Mouse (Mus musculus): ENCODE results near the gene Ocel1. TPM values are rescaled to one million over a fixed set of nuclear protein-coding genes. Genes with fewer than 3 reads are reported as not detected.

The Ocel1 gene
- polyA plus RNA-seq (2017; shearing (Covaris generic)), result 19.0 TPM

DNA sequence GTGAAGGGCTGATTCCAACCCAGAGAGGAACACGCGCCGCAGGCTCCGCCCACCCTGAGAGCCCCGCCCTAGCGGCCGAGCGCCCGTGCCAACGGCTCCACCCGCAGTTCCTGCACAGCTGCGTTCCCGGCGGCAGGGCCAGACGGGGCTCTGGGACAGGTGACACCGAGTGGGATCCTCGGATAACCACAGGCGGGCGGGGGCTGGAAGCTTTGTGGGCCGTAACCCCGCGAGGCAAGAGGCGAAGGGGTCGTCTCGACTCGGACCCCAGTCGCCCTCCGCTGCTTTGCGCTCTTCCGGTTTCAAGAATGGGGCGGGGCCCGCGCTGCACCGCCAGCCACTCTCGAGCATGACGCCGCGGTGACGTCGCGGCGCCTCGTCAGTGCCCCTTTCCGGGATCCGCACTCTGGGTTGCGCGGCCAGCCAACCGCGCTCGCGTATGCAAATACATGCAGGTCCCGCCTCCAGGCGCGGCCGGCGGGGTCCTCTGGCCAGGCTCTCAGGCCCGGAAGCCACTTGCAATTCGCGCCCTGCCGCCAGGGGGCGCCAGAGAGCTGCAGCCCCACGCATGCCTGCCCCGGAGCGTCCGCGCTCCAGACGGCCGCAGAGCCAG is at the start of gene Ocel1:
Gene Ocel1 (plus strand): TSS at position 63 of the 613 bp plus-strand sequence.

DNA sequence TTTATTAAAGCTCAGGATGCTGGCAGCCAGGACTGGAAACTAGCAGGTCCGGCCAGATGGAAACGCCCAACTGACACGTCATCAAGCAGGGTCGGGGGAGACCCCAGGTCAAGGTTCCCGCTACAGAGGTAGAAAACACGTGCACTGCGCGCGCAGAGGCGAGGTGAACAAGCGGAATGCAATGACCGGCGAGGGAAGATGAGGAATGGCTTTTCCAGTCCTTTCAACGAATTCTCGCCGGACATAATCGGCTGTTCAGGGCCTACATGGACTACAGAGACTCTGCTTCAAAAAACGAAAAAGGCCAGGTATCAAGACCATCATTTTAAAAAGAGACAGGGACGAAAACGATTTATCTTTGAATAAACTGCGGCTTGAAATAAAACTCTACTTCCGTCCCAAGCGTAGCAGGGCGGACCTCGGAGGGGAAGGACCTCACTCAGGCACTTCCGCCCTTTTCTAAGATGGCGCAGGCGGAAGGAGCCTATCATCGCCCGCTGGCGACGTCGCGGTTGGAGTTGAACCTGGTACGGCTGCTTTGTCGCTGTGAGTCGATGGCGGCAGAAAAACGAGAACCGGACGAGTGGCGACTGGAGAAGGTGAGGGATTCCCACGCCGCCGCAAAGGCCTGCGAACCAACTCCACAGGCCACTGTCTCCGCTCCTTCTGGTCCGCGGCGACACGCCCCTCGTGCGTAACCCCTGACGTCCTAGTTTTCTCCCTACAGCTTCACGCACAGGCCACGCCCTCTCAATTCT is 4.1 kb upstream of the Ocel1 start, which contains the start of gene Use1:
Gene Use1 (plus strand): TSS at position 78 of the 758 bp plus-strand sequence.

GRCm38 (mm10) chr8:71381421-71381970 is 10.4 kb downstream of the Ocel1 start, which contains the start of gene Nr2f6:
Nr2f6 (minus strand) TSS chr8:71381960.

DNA sequence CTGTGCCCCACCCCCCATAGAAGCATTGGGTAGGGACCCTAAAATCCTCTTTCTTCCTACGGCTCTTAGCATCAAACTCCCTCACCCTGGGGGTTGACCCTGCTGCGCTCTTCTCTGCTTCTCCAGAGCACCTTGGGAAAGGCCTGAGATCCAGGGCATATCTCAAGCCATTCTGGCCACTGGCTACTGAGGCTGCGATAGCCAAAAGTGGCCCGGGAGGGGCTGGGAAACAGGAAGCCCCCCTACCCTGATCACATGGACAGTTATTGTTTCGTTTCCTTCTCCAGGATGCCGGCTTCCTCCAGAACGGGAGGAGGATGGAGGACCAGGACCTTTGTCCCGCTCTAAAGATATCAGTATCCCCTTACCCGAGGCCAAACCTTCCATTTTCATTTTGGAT is 24.5 kb downstream of the Ocel1 start, which contains the start of gene Ushbp1:
Gene Ushbp1 (minus strand): TSS at position 174 of the 400 bp plus-strand sequence.

DNA sequence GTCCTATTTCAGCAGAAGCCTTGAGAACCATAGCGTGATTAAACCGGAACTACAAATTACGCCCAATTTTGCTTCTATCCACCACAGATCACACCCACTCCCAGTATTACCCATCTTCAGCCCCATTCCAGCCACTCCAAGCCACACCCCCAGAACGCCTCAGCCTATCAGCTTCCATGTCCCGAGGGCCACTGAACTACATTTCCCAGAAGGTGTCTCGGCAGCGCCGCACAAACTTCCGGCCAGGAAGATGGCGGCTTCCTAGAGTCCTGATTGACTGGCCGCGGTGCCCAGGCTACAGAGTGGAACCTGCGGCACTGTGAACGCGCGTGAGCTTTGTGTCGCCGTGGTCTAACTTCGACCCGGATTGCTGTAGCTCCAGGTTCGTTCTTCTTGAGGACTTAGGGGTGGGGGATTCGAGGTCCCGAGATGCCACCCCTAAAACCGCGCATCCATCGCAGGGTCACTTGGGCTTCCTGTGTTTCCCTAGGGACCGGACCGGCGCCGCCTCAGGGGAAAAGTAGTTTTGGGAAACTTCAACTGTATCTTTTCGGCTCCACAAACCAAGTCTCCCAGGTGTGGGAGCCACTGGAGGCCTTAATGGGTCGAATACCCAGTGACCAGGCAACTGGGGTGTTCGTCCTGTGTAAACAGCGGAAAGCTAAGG is 25.7 kb downstream of the Ocel1 start, which contains the start of gene Babam1:
Gene Babam1 (plus strand): TSS at position 223 of the 667 bp plus-strand sequence.

DNA sequence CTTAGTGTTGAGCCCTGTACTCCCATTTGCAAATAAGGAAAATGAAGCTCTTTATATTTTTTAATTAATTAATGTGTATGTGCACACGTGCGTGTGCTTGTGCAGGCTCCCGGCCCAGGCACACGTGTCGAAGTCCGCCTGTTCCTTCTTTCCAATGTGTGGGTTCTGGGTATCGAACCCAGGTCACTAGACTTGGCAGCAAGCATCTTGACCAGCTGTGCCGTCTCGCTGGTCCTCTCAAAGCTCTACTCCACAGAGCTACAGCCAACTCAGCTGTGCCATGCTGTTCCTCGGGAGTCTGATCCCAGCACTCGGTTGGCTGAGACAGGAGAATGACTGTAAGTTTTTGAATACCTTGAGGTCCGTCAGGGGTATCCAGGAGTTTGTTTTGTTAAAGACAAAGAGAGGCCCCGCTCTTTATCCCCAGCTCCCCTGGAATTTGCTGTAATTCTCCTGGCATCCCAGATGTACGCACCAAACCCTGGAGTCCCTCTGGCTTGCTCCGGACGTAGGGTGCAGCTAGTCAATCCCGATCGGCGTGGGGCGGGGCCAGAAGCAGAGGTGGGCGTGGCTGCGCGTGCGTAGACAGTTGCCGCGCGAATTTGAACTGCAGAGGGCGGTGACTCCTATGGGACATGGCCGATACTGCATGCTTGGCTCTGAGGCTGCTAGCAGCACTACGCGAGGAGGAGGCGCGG is 34.5 kb downstream of the Ocel1 start, which contains the start of gene Ankle1:
Gene Ankle1 (plus strand): TSS at position 610 of the 698 bp plus-strand sequence.

Other genes with a start within 250 kb of the Ocel1 start
- 63.8 TPM for gene Myo9b, start 98.6 kb upstream of the Ocel1 start, polyA plus RNA-seq (2017; shearing (Covaris generic))
- gene Haus8, start 98.4 kb upstream of the Ocel1 start, polyA plus RNA-seq (2017; shearing (Covaris generic)), result 36.5 TPM
- 143 TPM for gene Use1, start 4.5 kb upstream of the Ocel1 start, polyA plus RNA-seq (2017; shearing (Covaris generic))
- gene Nr2f6, start 10.7 kb downstream of the Ocel1 start, polyA plus RNA-seq (2017; shearing (Covaris generic)), result 8.1 TPM
- gene Ushbp1, start 24.5 kb downstream of the Ocel1 start, polyA plus RNA-seq (2017; shearing (Covaris generic)), result 0.26 TPM
- gene Babam1, start 25.6 kb downstream of the Ocel1 start, polyA plus RNA-seq (2017; shearing (Covaris generic)), result 116 TPM
- 1.4 TPM for gene Ankle1, start 34.7 kb downstream of the Ocel1 start, polyA plus RNA-seq (2017; shearing (Covaris generic))
- 156 TPM for gene Abhd8, start 92.4 kb downstream of the Ocel1 start, polyA plus RNA-seq (2017; shearing (Covaris generic))
- gene Mrpl34, start 93.7 kb downstream of the Ocel1 start, polyA plus RNA-seq (2017; shearing (Covaris generic)), result 72.6 TPM
- gene Dda1, start 97.9 kb downstream of the Ocel1 start, polyA plus RNA-seq (2017; shearing (Covaris generic)), result 106 TPM
- 16.2 TPM for gene Ano8, start 114.7 kb downstream of the Ocel1 start, polyA plus RNA-seq (2017; shearing (Covaris generic))
- gene Gtpbp3, start 116.8 kb downstream of the Ocel1 start, polyA plus RNA-seq (2017; shearing (Covaris generic)), result 10.7 TPM
- gene Plvap, start 140.5 kb downstream of the Ocel1 start, polyA plus RNA-seq (2017; shearing (Covaris generic)), result 0.55 TPM
- 0.19 TPM for gene Ccdc194, start 154.4 kb downstream of the Ocel1 start, polyA plus RNA-seq (2017; shearing (Covaris generic))
- 116 TPM for gene Bst2, start 166.2 kb downstream of the Ocel1 start, polyA plus RNA-seq (2017; shearing (Covaris generic))
- gene Mvb12a, start 171.6 kb downstream of the Ocel1 start, polyA plus RNA-seq (2017; shearing (Covaris generic)), result 96.2 TPM
- gene Tmem221, start 187.6 kb downstream of the Ocel1 start, polyA plus RNA-seq (2017; shearing (Covaris generic)), result 2.2 TPM
- 0.25 TPM for gene Nxnl1, start 195.3 kb downstream of the Ocel1 start, polyA plus RNA-seq (2017; shearing (Covaris generic))
- 15.6 TPM for gene Slc27a1, start 197.6 kb downstream of the Ocel1 start, polyA plus RNA-seq (2017; shearing (Covaris generic))
- 115 TPM for gene Pgls, start 220.9 kb downstream of the Ocel1 start, polyA plus RNA-seq (2017; shearing (Covaris generic))
- 13.0 TPM for gene Fam129c, start 226.3 kb downstream of the Ocel1 start, polyA plus RNA-seq (2017; shearing (Covaris generic))
- gene Colgalt1, start 239.7 kb downstream of the Ocel1 start, polyA plus RNA-seq (2017; shearing (Covaris generic)), result 51.1 TPM